Mouse (Mus musculus) embryonic fibroblast, embryonic 13.5 days (primary cell): ENCODE data around the gene Themis3.
A peak's percentile ranks its signal among the peaks of the same experiment; 100 is the strongest.

ENCODE experiments used
- CTCF ChIP-seq: IDR thresholded peaks from 2 replicates; pipeline ENCODE4 v1.5.1; 2011; ENCODE audit warnings: mild to moderate bottlenecking, control low read depth, low read length, moderate library complexity, borderline replicate concordance; ENCODE audit not compliant: insufficient read depth
- POLR2A ChIP-seq: IDR thresholded peaks from 2 replicates; pipeline ENCODE4 v1.6.1; 2011; ENCODE audit warnings: low read depth, mild to moderate bottlenecking, control low read depth, low read length, moderate library complexity

DNA sequence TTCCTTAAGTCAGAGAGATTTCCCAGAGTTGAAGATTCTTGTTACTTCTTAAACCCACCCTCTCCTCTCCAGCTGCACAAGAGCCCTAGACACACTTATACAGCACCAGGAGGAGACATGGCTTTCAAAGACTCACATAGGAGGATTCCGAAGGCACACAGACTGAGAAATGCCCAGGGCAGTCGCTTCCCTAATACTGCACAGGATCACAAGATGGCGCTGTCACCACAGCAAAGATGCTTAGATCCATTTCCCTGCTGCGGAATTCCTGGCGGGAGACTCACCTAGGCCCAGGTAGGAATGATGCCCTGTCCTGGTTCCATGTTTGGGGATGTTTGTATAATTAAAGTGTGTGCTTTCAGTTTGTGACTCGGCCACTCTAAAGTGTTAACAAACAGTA lies 16.4 kb downstream of the Themis3 start:
- peak; percentile 74; the same call in 1 of the 2 replicates for TF ChIP-seq CTCF
- TF ChIP-seq POLR2A, result no peak
